Mouse (Mus musculus): Measurements from ENCODE around the gene Olfr1441. TPM values are rescaled to one million over a fixed set of nuclear protein-coding genes. Genes with fewer than 3 reads are reported as not detected.

The Olfr1441 gene
- polyA plus RNA-seq, 1 experiment = not detected

- no peak overlapping the region for H3K4me2 ChIP-seq (ENCODE audit: low read depth)
- H3K4me3 ChIP-seq = no peak overlapping the region
- H3K27me3 ChIP-seq (ENCODE audit: control insufficient read depth, insufficient read depth, insufficient read length) = no peaks in the 10 kb centered on the region
- H3K36me3 ChIP-seq (ENCODE audit: control insufficient read depth, insufficient read depth) = no peaks in the 10 kb centered on the region
- TF ChIP-seq USF1 (IDR thresholded peaks at IDR 0.05; ENCODE audit: low read depth) = no peak
- no peak for TF ChIP-seq MAX (IDR thresholded peaks at IDR 0.05; ENCODE audit: low read depth)
- TF ChIP-seq SRF (IDR thresholded peaks at IDR 0.05; ENCODE audit: control insufficient read depth, insufficient read length, low read depth) = no peak
- no peak for TF ChIP-seq MYOD1 (IDR thresholded peaks at IDR 0.05; ENCODE audit: control insufficient read depth in 1 of 3, insufficient read length in 2 of 3, low read depth in 2 of 3)
- TF ChIP-seq MYOG (IDR thresholded peaks at IDR 0.05; ENCODE audit: control insufficient read depth in 1 of 3, insufficient read depth in 1 of 3, insufficient read length in 2 of 3, low read depth in 2 of 3) = no peak
- TF ChIP-seq TCF3 (IDR thresholded peaks at IDR 0.05; ENCODE audit: insufficient read length, low read depth) = no peak
- no peak overlapping the region for H3ac ChIP-seq (ENCODE audit: control insufficient read depth, insufficient read length)
- no peaks in the 10 kb centered on the region for H3K79me2 ChIP-seq (ENCODE audit: control insufficient read depth, insufficient read depth)
Measured at GRCm38 (mm10) chr19:12440103-12440725, 23.0 kb downstream of the Olfr1441 start.

DNA sequence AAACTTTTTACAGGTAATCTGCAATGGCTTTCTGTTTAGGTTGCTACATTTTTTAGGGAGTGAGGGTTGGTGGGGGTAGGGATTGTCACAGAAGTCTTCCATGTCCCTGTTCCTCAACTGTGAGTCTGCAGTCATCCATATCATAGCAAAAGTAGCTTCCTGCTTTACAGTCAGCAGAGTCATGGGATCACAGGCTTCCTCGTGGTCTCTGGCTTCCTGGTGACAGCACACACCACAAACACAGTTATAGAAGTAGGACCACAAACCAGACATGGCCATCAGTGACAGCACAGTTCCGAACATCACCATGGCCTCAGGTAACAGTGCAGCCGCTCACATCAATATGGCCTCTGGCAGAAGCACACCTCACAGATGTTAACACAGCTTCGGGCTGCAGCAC is 25.3 kb downstream of the Olfr1441 start:
- TF ChIP-seq SRF (IDR thresholded peaks at IDR 0.05; ENCODE audit: control insufficient read depth, insufficient read length, low read depth) (no peak), POLR2A (IDR thresholded peaks at IDR 0.05; ENCODE audit: insufficient read length, low read depth) (no peak), MYOD1 (IDR thresholded peaks at IDR 0.05; ENCODE audit: control insufficient read depth in 1 of 3, insufficient read length in 2 of 3, low read depth in 2 of 3) (no peak), CEBPB (IDR thresholded peaks at IDR 0.05; ENCODE audit: insufficient read depth, poor library complexity, severe bottlenecking) (no peak), MAX (IDR thresholded peaks at IDR 0.05; ENCODE audit: low read depth) (no peak), REST (IDR thresholded peaks at IDR 0.05; ENCODE audit: insufficient read depth, insufficient read length) (no peak)
- no peaks in the 10 kb centered on the region for H3K36me3 ChIP-seq (ENCODE audit: control insufficient read depth, insufficient read depth)
- no peak overlapping the region for H3K4me3 ChIP-seq
- H3ac ChIP-seq (ENCODE audit: control insufficient read depth, insufficient read length) = no peak overlapping the region
- H3K79me2 ChIP-seq (ENCODE audit: control insufficient read depth, insufficient read depth) = no peaks in the 10 kb centered on the region
- H3K4me2 ChIP-seq (ENCODE audit: low read depth) = no peak overlapping the region
- no peaks in the 10 kb centered on the region for H3K27me3 ChIP-seq (ENCODE audit: control insufficient read depth, insufficient read depth, insufficient read length)

DNA sequence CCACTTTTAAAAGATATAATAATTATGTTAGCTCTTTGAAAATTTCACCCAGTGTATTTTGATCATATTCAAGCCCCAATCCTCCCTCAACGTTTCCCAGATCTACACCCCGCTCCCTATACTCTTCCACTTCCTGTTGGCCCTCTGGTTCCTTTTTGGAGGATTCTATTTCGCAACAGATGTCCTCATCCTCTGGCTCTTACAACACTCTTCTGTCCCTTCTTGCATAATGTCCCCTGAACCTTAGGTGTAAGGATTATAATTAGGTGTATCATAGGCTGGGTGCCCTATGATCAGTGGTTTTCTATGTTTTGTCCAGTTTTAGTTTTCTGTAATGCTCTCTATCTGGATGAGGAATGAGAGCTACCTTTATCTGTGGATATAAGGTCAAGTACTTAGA is 27.8 kb downstream of the Olfr1441 start:
- no peak for TF ChIP-seq MYOD1 (IDR thresholded peaks at IDR 0.05; ENCODE audit: control insufficient read depth in 1 of 3, insufficient read length in 2 of 3, low read depth in 2 of 3)
- TF ChIP-seq CEBPB (IDR thresholded peaks at IDR 0.05; ENCODE audit: insufficient read depth, poor library complexity, severe bottlenecking) = peak; percentile 27; the same call in 1 of the 2 replicates
- no peaks in the 10 kb centered on the region for H3K36me3 ChIP-seq (ENCODE audit: control insufficient read depth, insufficient read depth)
- H3K4me3 ChIP-seq = no peak overlapping the region
- no peaks in the 10 kb centered on the region for H3K79me2 ChIP-seq (ENCODE audit: control insufficient read depth, insufficient read depth)
- H3ac ChIP-seq (ENCODE audit: control insufficient read depth, insufficient read length) = no peak overlapping the region
- H3K4me2 ChIP-seq (ENCODE audit: low read depth) = no peak overlapping the region
- H3K27me3 ChIP-seq (ENCODE audit: control insufficient read depth, insufficient read depth, insufficient read length) = no peaks in the 10 kb centered on the region

- H3K27me3 ChIP-seq (ENCODE audit: control insufficient read depth, insufficient read depth, insufficient read length) = no peaks in the 10 kb centered on the region
- H3ac ChIP-seq (ENCODE audit: control insufficient read depth, insufficient read length) = no peak overlapping the region
- no peak overlapping the region for H3K4me3 ChIP-seq
- no peak for TF ChIP-seq SRF (IDR thresholded peaks at IDR 0.05; ENCODE audit: control insufficient read depth, insufficient read length, low read depth)
- TF ChIP-seq TCF3 (IDR thresholded peaks at IDR 0.05; ENCODE audit: insufficient read length, low read depth) = no peak
- no peak for TF ChIP-seq USF1 (IDR thresholded peaks at IDR 0.05; ENCODE audit: low read depth)
- TF ChIP-seq E2F4 (IDR thresholded peaks at IDR 0.05; ENCODE audit: insufficient read depth) = no peak
- no peak for TF ChIP-seq MYOG (IDR thresholded peaks at IDR 0.05; ENCODE audit: control insufficient read depth in 1 of 3, insufficient read depth in 1 of 3, insufficient read length in 2 of 3, low read depth in 2 of 3)
- no peak for TF ChIP-seq POLR2AphosphoS2 (IDR thresholded peaks at IDR 0.05; ENCODE audit: insufficient read length, low read depth)
- no peak for TF ChIP-seq POLR2A (IDR thresholded peaks at IDR 0.05; ENCODE audit: insufficient read length, low read depth)
- TF ChIP-seq MYOD1 (IDR thresholded peaks at IDR 0.05; ENCODE audit: control insufficient read depth in 1 of 3, insufficient read length in 2 of 3, low read depth in 2 of 3) = no peak
- no peak for TF ChIP-seq TCF12 (IDR thresholded peaks at IDR 0.05; ENCODE audit: insufficient read depth, poor library complexity, severe bottlenecking)
- TF ChIP-seq CEBPB (IDR thresholded peaks at IDR 0.05; ENCODE audit: insufficient read depth, poor library complexity, severe bottlenecking) = no peak
- no peak for TF ChIP-seq MAX (IDR thresholded peaks at IDR 0.05; ENCODE audit: low read depth)
- TF ChIP-seq REST (IDR thresholded peaks at IDR 0.05; ENCODE audit: insufficient read depth, insufficient read length) = no peak
- peak overlapping the region; percentile 73 for H3K4me2 ChIP-seq (ENCODE audit: low read depth)
- H3K36me3 ChIP-seq (ENCODE audit: control insufficient read depth, insufficient read depth) = no peaks in the 10 kb centered on the region
- H3K79me2 ChIP-seq (ENCODE audit: control insufficient read depth, insufficient read depth) = no peaks in the 10 kb centered on the region
Measured at GRCm38 (mm10) chr19:12457401-12458066, 40.3 kb downstream of the Olfr1441 start.

GRCm38 (mm10) chr19:12459516-12459915 is 42.3 kb downstream of the Olfr1441 start:
- no peak overlapping the region for H3K4me2 ChIP-seq (ENCODE audit: low read depth)
- no peak for TF ChIP-seq MAX (IDR thresholded peaks at IDR 0.05; ENCODE audit: low read depth)
- TF ChIP-seq CEBPB (IDR thresholded peaks at IDR 0.05; ENCODE audit: insufficient read depth, poor library complexity, severe bottlenecking) = no peak
- no peak for TF ChIP-seq E2F4 (IDR thresholded peaks at IDR 0.05; ENCODE audit: insufficient read depth)
- TF ChIP-seq POLR2A (IDR thresholded peaks at IDR 0.05; ENCODE audit: insufficient read length, low read depth) = no peak
- no peak for TF ChIP-seq SRF (IDR thresholded peaks at IDR 0.05; ENCODE audit: control insufficient read depth, insufficient read length, low read depth)
- TF ChIP-seq REST (IDR thresholded peaks at IDR 0.05; ENCODE audit: insufficient read depth, insufficient read length) = no peak
- TF ChIP-seq USF1 (IDR thresholded peaks at IDR 0.05; ENCODE audit: low read depth) = no peak
- no peak for TF ChIP-seq POLR2AphosphoS2 (IDR thresholded peaks at IDR 0.05; ENCODE audit: insufficient read length, low read depth)
- TF ChIP-seq MYOD1 (IDR thresholded peaks at IDR 0.05; ENCODE audit: control insufficient read depth in 1 of 3, insufficient read length in 2 of 3, low read depth in 2 of 3) = no peak
- TF ChIP-seq TCF12 (IDR thresholded peaks at IDR 0.05; ENCODE audit: insufficient read depth, poor library complexity, severe bottlenecking) = no peak
- TF ChIP-seq TCF3 (IDR thresholded peaks at IDR 0.05; ENCODE audit: insufficient read length, low read depth) = no peak
- TF ChIP-seq MYOG (IDR thresholded peaks at IDR 0.05; ENCODE audit: control insufficient read depth in 1 of 3, insufficient read depth in 1 of 3, insufficient read length in 2 of 3, low read depth in 2 of 3) = no peak
- no peaks in the 10 kb centered on the region for H3K27me3 ChIP-seq (ENCODE audit: control insufficient read depth, insufficient read depth, insufficient read length)
- no peak overlapping the region for H3ac ChIP-seq (ENCODE audit: control insufficient read depth, insufficient read length)
- H3K4me3 ChIP-seq = no peak overlapping the region
- H3K36me3 ChIP-seq (ENCODE audit: control insufficient read depth, insufficient read depth) = no peaks in the 10 kb centered on the region
- H3K79me2 ChIP-seq (ENCODE audit: control insufficient read depth, insufficient read depth) = no peaks in the 10 kb centered on the region

All from myocyte (in vitro differentiated cells).